Mouse (Mus musculus): ENCODE data around the gene Aanat.

DNA sequence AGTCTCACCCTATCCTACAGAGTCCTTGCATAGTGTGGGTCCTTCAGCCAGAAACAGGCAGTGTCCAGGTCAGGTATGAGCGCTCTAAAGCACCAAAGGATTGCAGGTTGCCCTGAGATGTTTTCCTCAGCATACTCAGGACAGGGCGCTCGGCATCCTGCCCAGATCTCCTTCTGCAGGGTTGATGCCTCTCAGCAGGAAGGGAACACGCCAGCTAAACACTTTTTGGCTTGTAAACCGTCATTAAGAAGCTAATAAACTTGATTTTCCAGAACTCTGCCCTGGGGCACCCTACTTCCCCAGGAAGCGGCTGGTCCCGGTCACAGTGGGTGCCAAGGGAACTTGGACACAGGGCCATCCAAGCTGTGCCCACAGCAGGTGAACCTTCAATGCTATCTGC lies 32.9 kb downstream of the Aanat start:
- TF ChIP-seq POLR2A (IDR thresholded peaks at IDR 0.05; ENCODE audit: extremely low read depth, insufficient read depth, low read length) (no peak), CTCF (IDR thresholded peaks at IDR 0.05; ENCODE audit: low read depth, low read length) (no peak)
